Mouse (Mus musculus): ENCODE data around the gene Fbxw8. TPM values are rescaled to one million over a fixed set of nuclear protein-coding genes. Genes with fewer than 3 reads are reported as not detected.

The Fbxw8 gene
- total and polyA plus RNA-seq, 2 experiments: 15.9 to 31.7 TPM

DNA sequence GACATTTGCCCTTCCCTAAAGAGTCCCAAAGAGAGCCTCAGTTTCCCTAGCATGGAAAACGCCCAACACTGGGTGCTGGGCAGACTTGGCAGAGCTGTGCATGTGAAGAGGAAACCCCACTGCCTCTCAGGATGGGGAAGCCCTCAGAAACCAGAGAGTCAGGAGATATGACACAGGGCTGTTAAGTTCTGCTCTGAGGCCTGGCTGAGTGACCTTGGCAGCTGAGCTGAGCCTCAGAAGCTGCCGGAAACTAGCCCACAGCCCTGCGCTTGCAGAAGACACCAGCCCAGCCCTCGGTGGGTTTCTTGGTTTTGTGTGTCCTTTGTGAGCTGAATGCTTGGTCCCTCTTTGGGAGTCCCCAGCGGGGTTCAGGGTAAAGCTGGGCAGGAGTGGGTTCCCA lies 106.3 kb downstream of the Fbxw8 start:
- Histone ChIP-seq H3K27me3 (ENCODE audit: control insufficient read depth, insufficient read depth, low read length) (no peaks in the 10 kb centered on the region), H3K27ac (replicated peaks; ENCODE audit: insufficient read depth, low read depth, low read length) (no peak overlapping the region), H3K9ac (ENCODE audit: low read depth, low read length) (no peak overlapping the region), H3K36me3 (ENCODE audit: control insufficient read depth, insufficient read depth, low read length) (no peaks in the 10 kb centered on the region), H3K4me3 (ENCODE audit: insufficient read depth, low read depth, low read length) (no peak overlapping the region), H3K4me1 (ENCODE audit: control insufficient read depth, insufficient read depth, low read length) (no peaks in the 10 kb centered on the region), H3K79me2 (ENCODE audit: control insufficient read depth, insufficient read depth, low read length) (no peaks in the 10 kb centered on the region)
- no peak for TF ChIP-seq CTCF (IDR thresholded peaks at IDR 0.05; ENCODE audit: low read depth, low read length)
- no peak for TF ChIP-seq POLR2A (IDR thresholded peaks at IDR 0.05; ENCODE audit: extremely low read depth, insufficient read depth, low read length)
- 77% methylated on average over 5 of the region's 5 CpGs for WGBS
- no peak for DNase-seq (ENCODE audit: extremely low read depth, low read depth, low spot score)

DNA sequence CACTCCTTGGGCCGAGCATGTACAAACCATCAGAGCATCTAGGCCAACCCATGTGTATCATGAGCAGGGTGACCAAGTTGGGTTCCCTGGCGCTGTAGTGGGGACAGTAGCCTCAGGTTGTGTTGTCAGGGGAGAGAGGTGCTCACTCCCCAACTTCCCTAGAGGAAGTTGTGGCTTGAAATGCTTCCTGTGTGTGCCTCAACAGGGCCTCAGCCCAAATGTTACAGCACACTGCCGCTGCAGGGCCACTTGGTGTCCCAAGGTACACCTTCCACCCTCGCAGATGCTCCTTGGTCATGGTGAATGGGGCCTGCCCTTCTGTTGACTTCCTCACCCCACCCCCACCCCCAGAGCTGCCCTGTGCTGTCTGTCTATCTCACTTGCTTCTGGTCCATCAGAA lies 106.9 kb downstream of the Fbxw8 start:
- Histone ChIP-seq H3K27ac (replicated peaks; ENCODE audit: insufficient read depth, low read depth, low read length) (no peak overlapping the region), H3K4me1 (ENCODE audit: control insufficient read depth, insufficient read depth, low read length) (no peaks in the 10 kb centered on the region), H3K36me3 (ENCODE audit: control insufficient read depth, insufficient read depth, low read length) (no peaks in the 10 kb centered on the region), H3K4me3 (ENCODE audit: insufficient read depth, low read depth, low read length) (no peak overlapping the region), H3K27me3 (ENCODE audit: control insufficient read depth, insufficient read depth, low read length) (no peaks in the 10 kb centered on the region), H3K9ac (ENCODE audit: low read depth, low read length) (no peak overlapping the region), H3K79me2 (ENCODE audit: control insufficient read depth, insufficient read depth, low read length) (no peaks in the 10 kb centered on the region)
- TF ChIP-seq CTCF (IDR thresholded peaks at IDR 0.05; ENCODE audit: low read depth, low read length): no peak
- TF ChIP-seq POLR2A (IDR thresholded peaks at IDR 0.05; ENCODE audit: extremely low read depth, insufficient read depth, low read length): no peak
- no peak for DNase-seq (ENCODE audit: extremely low read depth, low read depth, low spot score)
- 81% methylated on average over 4 of the region's 4 CpGs for WGBS

DNA sequence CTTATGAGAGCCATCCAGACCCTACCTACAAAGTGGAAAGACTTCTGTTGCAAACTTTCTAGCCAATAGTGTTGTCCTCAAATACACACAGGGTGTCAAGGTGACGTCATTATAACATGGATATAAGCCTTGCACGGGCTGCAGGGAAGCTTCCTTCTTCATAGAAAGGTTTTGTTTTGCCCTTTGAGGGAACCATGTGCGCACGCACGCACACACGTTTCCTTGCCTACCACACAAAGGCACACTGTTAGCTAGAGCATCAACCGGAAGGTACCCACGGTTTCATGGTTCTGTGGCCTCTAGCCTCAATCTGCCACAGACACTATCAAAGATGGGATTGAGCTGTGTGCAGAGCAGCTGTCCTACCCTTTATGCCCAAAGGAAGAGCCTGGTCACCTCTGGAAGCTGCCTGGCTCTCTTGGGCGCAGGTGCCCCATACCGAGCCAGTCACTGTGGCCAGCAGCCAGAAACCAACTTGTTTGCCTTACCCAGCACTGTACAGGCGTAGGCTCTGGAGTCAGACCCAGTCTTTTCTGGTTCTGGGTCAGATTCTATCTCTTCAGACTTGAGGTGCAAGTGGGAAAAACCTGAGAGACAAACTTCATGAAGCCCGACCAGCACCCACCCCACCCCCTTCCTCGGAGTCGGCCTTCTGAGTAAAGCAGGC lies 108.0 kb downstream of the Fbxw8 start:
- 86% methylated on average over 14 of the region's 14 CpGs for WGBS
- Histone ChIP-seq H3K27ac (replicated peaks; ENCODE audit: insufficient read depth, low read depth, low read length) (no peak overlapping the region), H3K4me1 (ENCODE audit: control insufficient read depth, insufficient read depth, low read length) (no peaks in the 10 kb centered on the region), H3K27me3 (ENCODE audit: control insufficient read depth, insufficient read depth, low read length) (no peaks in the 10 kb centered on the region), H3K36me3 (ENCODE audit: control insufficient read depth, insufficient read depth, low read length) (no peaks in the 10 kb centered on the region), H3K79me2 (ENCODE audit: control insufficient read depth, insufficient read depth, low read length) (no peaks in the 10 kb centered on the region), H3K9ac (ENCODE audit: low read depth, low read length) (no peak overlapping the region), H3K4me3 (ENCODE audit: insufficient read depth, low read depth, low read length) (no peak overlapping the region)
- TF ChIP-seq CTCF (IDR thresholded peaks at IDR 0.05; ENCODE audit: low read depth, low read length) (no peak), POLR2A (IDR thresholded peaks at IDR 0.05; ENCODE audit: extremely low read depth, insufficient read depth, low read length) (no peak)
- DNase-seq (ENCODE audit: extremely low read depth, low read depth, low spot score): no peak

DNA sequence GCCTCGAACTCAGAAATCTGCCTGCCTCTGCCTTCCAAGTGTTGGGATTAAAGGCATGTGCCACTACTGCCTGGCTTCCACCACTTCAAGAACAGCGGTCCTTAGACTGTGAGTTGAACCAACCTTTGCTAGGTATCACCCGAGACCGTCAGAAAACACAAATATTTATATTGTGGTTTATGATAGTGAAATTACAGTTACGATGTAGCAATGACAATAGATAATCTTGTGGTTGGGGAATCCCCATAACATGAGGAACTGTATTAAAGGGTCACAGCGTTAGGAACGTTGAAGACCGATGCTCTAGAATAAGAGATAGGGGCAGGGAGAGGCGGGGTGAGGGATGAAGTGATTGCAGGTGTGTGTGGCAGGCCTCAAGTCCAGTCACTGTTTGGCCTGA lies 109.9 kb downstream of the Fbxw8 start:
- Histone ChIP-seq H3K36me3 (ENCODE audit: control insufficient read depth, insufficient read depth, low read length) (no peaks in the 10 kb centered on the region), H3K4me1 (ENCODE audit: control insufficient read depth, insufficient read depth, low read length) (no peaks in the 10 kb centered on the region), H3K27ac (replicated peaks; ENCODE audit: insufficient read depth, low read depth, low read length) (no peak overlapping the region), H3K27me3 (ENCODE audit: control insufficient read depth, insufficient read depth, low read length) (no peaks in the 10 kb centered on the region), H3K79me2 (ENCODE audit: control insufficient read depth, insufficient read depth, low read length) (no peaks in the 10 kb centered on the region), H3K4me3 (ENCODE audit: insufficient read depth, low read depth, low read length) (no peak overlapping the region), H3K9ac (ENCODE audit: low read depth, low read length) (no peak overlapping the region)
- TF ChIP-seq CTCF (IDR thresholded peaks at IDR 0.05; ENCODE audit: low read depth, low read length) (no peak), POLR2A (IDR thresholded peaks at IDR 0.05; ENCODE audit: extremely low read depth, insufficient read depth, low read length) (no peak)
- 83% methylated on average over 9 of the region's 9 CpGs for WGBS
- no peak for DNase-seq (ENCODE audit: extremely low read depth, low read depth, low spot score)

DNA sequence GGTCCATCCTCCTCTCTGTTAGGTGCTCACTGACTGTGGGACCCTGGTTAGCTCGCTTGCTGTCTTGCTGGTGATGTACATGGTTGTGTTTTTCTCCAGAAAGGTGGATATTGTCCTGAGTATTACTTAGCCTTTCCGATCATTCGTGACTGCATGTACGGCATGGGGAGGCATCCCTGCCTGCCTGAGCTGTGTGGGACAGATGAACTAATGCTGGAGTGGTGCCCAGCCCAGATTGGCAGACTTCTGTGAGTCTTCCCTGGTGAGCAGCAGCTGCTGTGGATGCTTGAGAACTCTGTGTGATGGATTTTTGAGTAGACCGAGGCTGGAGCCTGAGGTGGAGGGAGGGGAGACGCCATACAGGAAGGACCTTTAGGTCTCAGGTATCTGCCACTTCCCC lies 110.4 kb downstream of the Fbxw8 start:
- Histone ChIP-seq H3K27me3 (ENCODE audit: control insufficient read depth, insufficient read depth, low read length) (no peaks in the 10 kb centered on the region), H3K9ac (ENCODE audit: low read depth, low read length) (no peak overlapping the region), H3K79me2 (ENCODE audit: control insufficient read depth, insufficient read depth, low read length) (no peaks in the 10 kb centered on the region), H3K27ac (replicated peaks; ENCODE audit: insufficient read depth, low read depth, low read length) (no peak overlapping the region), H3K36me3 (ENCODE audit: control insufficient read depth, insufficient read depth, low read length) (no peaks in the 10 kb centered on the region), H3K4me1 (ENCODE audit: control insufficient read depth, insufficient read depth, low read length) (no peaks in the 10 kb centered on the region), H3K4me3 (ENCODE audit: insufficient read depth, low read depth, low read length) (no peak overlapping the region)
- no peak for DNase-seq (ENCODE audit: extremely low read depth, low read depth, low spot score)
- no peak for TF ChIP-seq CTCF (IDR thresholded peaks at IDR 0.05; ENCODE audit: low read depth, low read length)
- 89% methylated on average over 6 of the region's 6 CpGs for WGBS

DNA sequence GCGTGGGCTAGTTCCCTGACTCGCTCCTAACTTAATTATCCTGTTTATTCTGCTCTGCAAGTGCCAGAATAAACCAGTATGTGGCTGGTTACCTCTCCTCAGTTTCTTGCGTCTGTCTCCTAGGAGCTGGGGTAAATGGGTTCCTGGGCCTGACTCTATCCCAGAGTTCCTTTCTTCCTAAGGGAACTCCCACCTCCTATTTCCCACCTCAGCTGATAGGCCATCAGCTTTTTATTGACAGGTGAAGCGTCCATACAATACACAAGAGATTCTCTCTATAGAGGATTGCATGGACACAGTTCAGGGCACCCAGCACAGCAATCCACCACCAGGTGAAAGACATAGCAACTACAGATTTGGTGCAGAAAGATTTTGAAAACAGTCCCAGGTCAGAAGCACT lies 111.5 kb downstream of the Fbxw8 start:
- H3K9ac ChIP-seq (ENCODE audit: low read depth, low read length): no peak overlapping the region
- 89% methylated on average over 4 of the region's 4 CpGs for WGBS
- no peaks in the 10 kb centered on the region for H3K36me3 ChIP-seq (ENCODE audit: control insufficient read depth, insufficient read depth, low read length)
- no peaks in the 10 kb centered on the region for H3K4me1 ChIP-seq (ENCODE audit: control insufficient read depth, insufficient read depth, low read length)
- no peak overlapping the region for H3K27ac ChIP-seq (replicated peaks; ENCODE audit: insufficient read depth, low read depth, low read length)
- H3K79me2 ChIP-seq (ENCODE audit: control insufficient read depth, insufficient read depth, low read length): no peaks in the 10 kb centered on the region
- no peaks in the 10 kb centered on the region for H3K27me3 ChIP-seq (ENCODE audit: control insufficient read depth, insufficient read depth, low read length)
- DNase-seq (ENCODE audit: extremely low read depth, low read depth, low spot score): no peak
- TF ChIP-seq CTCF (IDR thresholded peaks at IDR 0.05; ENCODE audit: low read depth, low read length): no peak
- TF ChIP-seq POLR2A (IDR thresholded peaks at IDR 0.05; ENCODE audit: extremely low read depth, insufficient read depth, low read length): no peak
- no peak overlapping the region for H3K4me3 ChIP-seq (ENCODE audit: insufficient read depth, low read depth, low read length)
